Mouse (Mus musculus) CH12.LX (cell line): ENCODE measurements at regions not wholly inside any gene's neighbourhood (a gene's known extent, or its start where the extent isn't known, plus 50 kb on each side); places are given as distances from the start of the nearest gene placed in this dataset.

ENCODE experiments used
- CHD1 ChIP-seq: IDR thresholded peaks from 2 replicates; pipeline ENCODE4 v1.6.1; 2012; ENCODE audit warnings: low read depth, low read length, improper control_type of control experiment, inconsistent platforms
- CTCF ChIP-seq, 2 experiments: IDR thresholded peaks in 1 of 2; conservative IDR thresholded peaks in 1 of 2; 2 replicates each; pipeline ENCODE4 v1.5.1; 2011 to 2012; ENCODE audit warnings: low read depth in 2 of 2, low read length in 2 of 2, improper control_type of control experiment in 1 of 2, inconsistent platforms in 1 of 2, mild to moderate bottlenecking in 1 of 2, moderate library complexity in 1 of 2
- KAT2A ChIP-seq: IDR thresholded peaks from 2 replicates; pipeline ENCODE4 v1.6.1; 2012; ENCODE audit warnings: low read length, improper control_type of control experiment, inconsistent platforms; ENCODE audit not compliant: insufficient replicate concordance
- MAX ChIP-seq: IDR thresholded peaks from 2 replicates; pipeline ENCODE4 v1.6.1; 2011; ENCODE audit warnings: low read length, improper control_type of control experiment
- POLR2A ChIP-seq: IDR thresholded peaks from 2 replicates; pipeline ENCODE4 v1.6.1; 2011; ENCODE audit warnings: low read depth, mild to moderate bottlenecking, improper control_type of control experiment, low read length
- RAD21 ChIP-seq: IDR thresholded peaks from 2 replicates; pipeline ENCODE4 v1.6.1; 2011; ENCODE audit warnings: low read depth, mild to moderate bottlenecking, low read length, improper control_type of control experiment, moderate library complexity
- TBP ChIP-seq: conservative IDR thresholded peaks from 2 replicates; pipeline ENCODE4 v1.6.1; 2011; ENCODE audit warnings: low read depth, low read length, improper control_type of control experiment
- USF1 ChIP-seq: IDR thresholded peaks from 2 replicates; pipeline ENCODE4 v1.6.1; 2014; ENCODE audit warnings: low read depth, mild to moderate bottlenecking, inconsistent platforms, low read length, improper control_type of control experiment
- USF2 ChIP-seq: conservative IDR thresholded peaks from 2 replicates; pipeline ENCODE4 v1.6.1; 2011; ENCODE audit warnings: low read depth, low read length, improper control_type of control experiment
- ZNF384 ChIP-seq: IDR thresholded peaks from 2 replicates; pipeline ENCODE4 v1.6.1; 2012; ENCODE audit warnings: low read depth, low read length, improper control_type of control experiment, inconsistent platforms

- no peak for TF ChIP-seq POLR2A
- no peak for TF ChIP-seq CTCF (conservative IDR thresholded peaks at IDR 0.05 in 1 of 2, IDR thresholded peaks at IDR 0.05 in 1 of 2; ENCODE audit: low read depth in 2 of 2, low read length in 2 of 2)
- TF ChIP-seq CHD1, result no peak
- TF ChIP-seq USF1, result no peak
- TF ChIP-seq KAT2A, result no peak
- TF ChIP-seq ZNF384, result no peak
- no peak for TF ChIP-seq TBP
- TF ChIP-seq USF2, result no peak
- TF ChIP-seq RAD21, result no peak
- TF ChIP-seq MAX, result no peak
These were observed 195.3 kb upstream of the Map3k1 start for GRCm38 (mm10) chr13:112004126-112004525.
